Mouse (Mus musculus): Measurements from ENCODE around the gene Ptprm. TPM values are rescaled to one million over a fixed set of nuclear protein-coding genes. Genes with fewer than 3 reads are reported as not detected.
A peak's percentile ranks its signal among the peaks of the same experiment; 100 is the strongest.
"Not testable (repeated sequence)": the region's sequence is repeated elsewhere in the genome, so short reads cannot be mapped to it uniquely, and the experiment has no call there.

Gene Ptprm
- polyA plus RNA-seq, 1 experiment from 2014 or later = 5.7 TPM

DNA sequence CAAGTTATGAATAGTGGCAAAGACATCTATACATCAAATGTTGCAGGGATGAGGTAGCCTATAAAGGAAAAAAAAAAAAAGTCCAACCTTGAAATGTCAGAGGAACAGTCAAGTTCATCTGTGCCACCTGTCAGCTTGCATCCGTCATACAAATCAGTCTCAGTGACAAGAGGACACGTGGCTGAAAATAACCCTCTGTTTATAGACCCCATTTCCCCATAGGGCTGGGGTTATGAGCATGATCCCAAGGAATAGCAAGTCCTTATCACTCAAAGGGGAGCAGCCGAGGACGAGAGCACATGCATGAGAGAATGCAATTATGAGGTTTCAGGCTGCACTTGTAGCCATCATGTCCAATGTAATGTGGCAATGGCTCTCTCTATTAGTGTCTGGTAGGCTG, 482.9 kb downstream of the Ptprm start:
- no peak for ATAC-seq
- no peak overlapping the region for H3K27ac ChIP-seq
- H3K27me3 ChIP-seq = no peaks in the 10 kb centered on the region
- 84% methylated on average over 4 of the region's 4 CpGs for WGBS
- H3K4me2 ChIP-seq = no peak overlapping the region
- H3K9ac ChIP-seq = no peak overlapping the region
- no peak overlapping the region for H3K4me3 ChIP-seq
- H3K36me3 ChIP-seq (ENCODE audit: poor library complexity, severe bottlenecking) = no peaks in the 10 kb centered on the region
- peaks cover 32% of the 10 kb centered on the region for H3K4me1 ChIP-seq
- no peaks in the 10 kb centered on the region for H3K9me3 ChIP-seq (replicated peaks)

- peak; percentile 89 for ATAC-seq
- 21% methylated on average over 13 of the region's 13 CpGs for WGBS
- Histone ChIP-seq H3K4me3 (peak overlapping the region; percentile 21), H3K27me3 (no peaks in the 10 kb centered on the region), H3K4me2 (peak overlapping the region; percentile 52), H3K4me1 (peaks cover 27% of the 10 kb centered on the region), H3K27ac (peak overlapping the region; percentile 82), H3K9me3 (replicated peaks) (no peaks in the 10 kb centered on the region), H3K9ac (0 out of 2 replicates have a peak overlapping the region, but pooled peaks have one; percentile 6), H3K36me3 (ENCODE audit: poor library complexity, severe bottlenecking) (no peaks in the 10 kb centered on the region)
Measured at GRCm38 (mm10) chr17:66869581-66870002, 484.7 kb downstream of the Ptprm start.

DNA sequence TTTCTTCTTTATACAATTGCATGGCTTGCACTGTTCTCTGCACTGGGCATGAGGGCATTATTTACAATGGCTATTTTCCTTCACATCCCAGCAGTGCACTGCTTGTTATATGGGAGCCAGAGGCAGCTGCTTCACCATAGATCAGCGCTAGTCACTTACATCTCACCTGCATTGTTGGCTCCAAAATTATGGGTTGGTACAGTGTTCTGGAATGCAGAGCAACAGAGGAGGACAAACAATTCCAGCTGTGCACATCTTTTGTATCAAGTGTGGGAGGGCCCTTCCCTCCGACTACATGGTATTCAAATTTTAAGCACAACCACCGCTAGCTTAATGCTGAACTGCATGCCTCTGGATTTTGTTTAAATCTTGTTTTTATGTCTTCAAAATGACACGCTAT, 489.8 kb downstream of the Ptprm start:
- ATAC-seq = no peak
- 50% methylated on average over 4 of the region's 4 CpGs for WGBS
- H3K4me3 ChIP-seq = no peak overlapping the region

DNA sequence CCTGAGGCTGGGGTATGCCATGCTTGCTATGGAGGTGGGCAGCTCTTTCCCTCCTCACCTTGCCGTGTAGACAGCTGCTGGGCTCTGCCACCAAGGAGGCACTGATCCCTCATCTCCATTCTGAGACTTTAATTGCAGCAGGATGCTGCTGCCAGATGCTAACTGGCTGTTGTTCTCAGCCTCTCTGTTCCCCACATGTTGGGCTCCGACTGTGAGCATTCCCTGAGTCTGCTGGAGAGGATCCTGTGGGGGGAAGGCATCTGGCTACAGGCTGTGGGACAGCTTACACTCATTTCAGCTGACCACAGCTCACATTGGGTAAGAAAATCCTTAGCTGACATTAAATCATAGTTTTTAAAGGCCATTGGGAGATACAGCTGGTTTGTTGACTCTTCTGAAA, 492.7 kb downstream of the Ptprm start:
- Histone ChIP-seq H3K27ac (no peak overlapping the region), H3K36me3 (ENCODE audit: poor library complexity, severe bottlenecking) (no peaks in the 10 kb centered on the region), H3K9me3 (replicated peaks) (no peaks in the 10 kb centered on the region), H3K4me3 (no peak overlapping the region), H3K27me3 (no peaks in the 10 kb centered on the region), H3K9ac (no peak overlapping the region), H3K4me1 (no peaks in the 10 kb centered on the region; the same call in 1 of the 2 replicates), H3K4me2 (no peak overlapping the region)
- WGBS = 45% methylated on average over 2 of the region's 2 CpGs
- no peak for ATAC-seq

More for the DNA sequence above, 489.8 kb downstream of the Ptprm start:
- no peak overlapping the region for H3K9ac ChIP-seq
- H3K4me1 ChIP-seq = peaks cover 12% of the 10 kb centered on the region
- no peak overlapping the region for H3K4me2 ChIP-seq
- H3K27ac ChIP-seq = no peak overlapping the region
- no peaks in the 10 kb centered on the region for H3K9me3 ChIP-seq (replicated peaks)
- H3K27me3 ChIP-seq = no peaks in the 10 kb centered on the region
- no peaks in the 10 kb centered on the region for H3K36me3 ChIP-seq (ENCODE audit: poor library complexity, severe bottlenecking)

GRCm38 (mm10) chr17:66858757-66859156, 495.5 kb downstream of the Ptprm start:
- H3K9me3 ChIP-seq (replicated peaks) = no peaks in the 10 kb centered on the region
- no peak for ATAC-seq
- H3K27me3 ChIP-seq = no peaks in the 10 kb centered on the region
- H3K27ac ChIP-seq = no peak overlapping the region
- H3K4me2 ChIP-seq = no peak overlapping the region
- H3K36me3 ChIP-seq (ENCODE audit: poor library complexity, severe bottlenecking) = no peaks in the 10 kb centered on the region
- H3K4me1 ChIP-seq = no peaks in the 10 kb centered on the region; the same call in 1 of the 2 replicates
- H3K9ac ChIP-seq = no peak overlapping the region
- no peak overlapping the region for H3K4me3 ChIP-seq

- ATAC-seq = no peak
- no peaks in the 10 kb centered on the region for H3K27me3 ChIP-seq
- no peak overlapping the region for H3K9ac ChIP-seq
- H3K4me2 ChIP-seq = no peak overlapping the region
- H3K4me1 ChIP-seq = no peaks in the 10 kb centered on the region; the same call in 1 of the 2 replicates
- no peak overlapping the region for H3K27ac ChIP-seq
- H3K36me3 ChIP-seq (ENCODE audit: poor library complexity, severe bottlenecking) = no peaks in the 10 kb centered on the region
- WGBS = 66% methylated on average over 6 of the region's 6 CpGs
- no peak overlapping the region for H3K4me3 ChIP-seq
- H3K9me3 ChIP-seq (replicated peaks) = no peaks in the 10 kb centered on the region
Measured at GRCm38 (mm10) chr17:66852496-66852895, 501.8 kb downstream of the Ptprm start.

DNA sequence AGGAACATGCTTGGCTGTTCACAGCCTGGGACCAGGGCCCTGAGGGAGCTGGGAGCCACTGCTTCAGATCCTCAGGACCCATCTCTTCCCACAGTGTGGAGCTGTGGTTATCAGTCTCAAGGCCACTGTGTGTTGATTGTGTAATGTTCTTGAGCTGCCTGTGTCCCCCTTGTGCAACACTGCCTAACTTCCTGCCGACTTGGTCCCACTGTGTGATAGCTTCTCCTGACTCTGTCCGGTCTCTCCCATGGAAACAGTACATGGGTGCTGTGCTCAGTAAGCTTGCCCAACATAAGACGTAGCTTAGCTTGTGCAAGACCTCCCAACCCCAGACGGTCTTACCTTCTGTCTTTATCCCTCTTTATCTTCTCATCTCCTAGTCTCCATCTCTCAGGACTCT, 507.2 kb downstream of the Ptprm start:
- 94% methylated on average over 4 of the region's 4 CpGs for WGBS
- H3K4me3 ChIP-seq; H3K4me1 ChIP-seq; H3K27me3 ChIP-seq; H3K36me3 ChIP-seq (ENCODE audit: poor library complexity, severe bottlenecking); H3K27ac ChIP-seq; ATAC-seq; H3K9ac ChIP-seq; H3K9me3 ChIP-seq (replicated peaks); H3K4me2 ChIP-seq: not testable (repeated sequence)

- Histone ChIP-seq H3K27me3 (no peaks in the 10 kb centered on the region), H3K4me2 (no peak overlapping the region), H3K36me3 (ENCODE audit: poor library complexity, severe bottlenecking) (no peaks in the 10 kb centered on the region), H3K9ac (no peak overlapping the region), H3K9me3 (replicated peaks) (no peaks in the 10 kb centered on the region), H3K27ac (no peak overlapping the region), H3K4me3 (no peak overlapping the region), H3K4me1 (peaks cover 2% of the 10 kb centered on the region; the same call in 1 of the 2 replicates)
- WGBS = 84% methylated on average over 2 of the region's 2 CpGs
- no peak for ATAC-seq
Measured at GRCm38 (mm10) chr17:66822347-66822746, 531.9 kb downstream of the Ptprm start.

DNA sequence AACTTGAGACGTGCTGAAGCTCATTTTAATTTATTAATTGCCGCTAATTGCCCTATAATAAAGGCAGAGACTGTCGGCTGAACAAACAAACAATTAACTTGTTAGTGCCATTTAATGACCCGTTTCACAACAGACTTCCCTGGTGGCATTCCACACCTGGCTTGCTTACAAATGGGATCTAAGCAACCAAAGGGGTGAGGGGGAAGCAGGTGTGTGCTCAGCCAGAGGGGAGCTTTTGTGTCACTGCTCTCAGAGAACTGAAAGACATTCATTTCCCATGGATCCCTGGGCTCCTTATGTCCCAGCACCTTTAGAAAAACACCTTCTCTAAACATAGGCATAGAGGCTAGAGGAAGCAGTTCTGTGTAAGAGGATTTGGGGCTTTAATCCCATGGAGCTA, 536.9 kb downstream of the Ptprm start:
- 44% methylated on average over 4 of the region's 4 CpGs for WGBS
- H3K27ac ChIP-seq = no peak overlapping the region

GRCm38 (mm10) chr17:66815921-66816320, 538.3 kb downstream of the Ptprm start:
- no peaks in the 10 kb centered on the region for H3K36me3 ChIP-seq (ENCODE audit: poor library complexity, severe bottlenecking)
- H3K27me3 ChIP-seq = peaks cover 3% of the 10 kb centered on the region; the same call in 1 of the 2 replicates
- no peak overlapping the region for H3K9ac ChIP-seq
- no peak for ATAC-seq
- H3K4me3 ChIP-seq = no peak overlapping the region
- H3K27ac ChIP-seq = no peak overlapping the region
- peaks cover 15% of the 10 kb centered on the region for H3K4me1 ChIP-seq
- WGBS = 5% methylated on average over 2 of the region's 2 CpGs
- H3K9me3 ChIP-seq (replicated peaks) = no peaks in the 10 kb centered on the region
- no peak overlapping the region for H3K4me2 ChIP-seq

More for the DNA sequence above, 536.9 kb downstream of the Ptprm start:
- H3K36me3 ChIP-seq (ENCODE audit: poor library complexity, severe bottlenecking) = no peaks in the 10 kb centered on the region
- no peak overlapping the region for H3K4me3 ChIP-seq
- no peaks in the 10 kb centered on the region for H3K9me3 ChIP-seq (replicated peaks)
- H3K9ac ChIP-seq = no peak overlapping the region
- ATAC-seq = no peak
- H3K4me2 ChIP-seq = no peak overlapping the region
- H3K4me1 ChIP-seq = peaks cover 15% of the 10 kb centered on the region
- H3K27me3 ChIP-seq = peaks cover 3% of the 10 kb centered on the region; the same call in 1 of the 2 replicates

DNA sequence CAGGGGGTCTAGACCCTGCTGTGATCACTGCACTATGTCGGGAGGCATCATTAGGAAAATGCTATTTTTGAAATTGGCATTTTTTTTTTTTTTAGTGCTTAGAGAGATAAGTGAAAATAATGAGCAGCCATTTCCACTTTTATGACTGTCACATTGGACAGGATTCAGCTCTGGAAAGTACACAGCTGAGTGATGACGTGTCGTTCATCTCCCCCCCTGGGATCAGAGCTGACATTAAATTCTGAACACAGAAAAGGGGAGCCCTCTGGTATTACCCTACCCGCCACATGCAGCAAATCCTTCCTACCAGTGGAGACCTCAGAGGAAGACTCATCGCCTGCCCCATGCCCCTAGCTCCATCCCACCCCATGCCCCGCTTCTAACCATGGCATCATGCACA, 540.5 kb downstream of the Ptprm start:
- Histone ChIP-seq H3K4me1 (peaks cover 15% of the 10 kb centered on the region), H3K9me3 (replicated peaks) (no peaks in the 10 kb centered on the region), H3K27me3 (peaks cover 3% of the 10 kb centered on the region; the same call in 1 of the 2 replicates), H3K4me3 (no peak overlapping the region), H3K36me3 (ENCODE audit: poor library complexity, severe bottlenecking) (no peaks in the 10 kb centered on the region), H3K9ac (no peak overlapping the region), H3K27ac (no peak overlapping the region), H3K4me2 (no peak overlapping the region)
- WGBS = 76% methylated on average over 6 of the region's 6 CpGs
- no peak for ATAC-seq

GRCm38 (mm10) chr17:66813346-66813745, 540.9 kb downstream of the Ptprm start:
- 89% methylated on average over 10 of the region's 10 CpGs for WGBS

GRCm38 (mm10) chr17:66809786-66810185, 544.5 kb downstream of the Ptprm start:
- no peaks in the 10 kb centered on the region for H3K4me1 ChIP-seq
- H3K36me3 ChIP-seq (ENCODE audit: poor library complexity, severe bottlenecking) = no peaks in the 10 kb centered on the region
- H3K27ac ChIP-seq = no peak overlapping the region
- H3K27me3 ChIP-seq = no peaks in the 10 kb centered on the region; the same call in 1 of the 2 replicates
- H3K4me3 ChIP-seq = no peak overlapping the region
- ATAC-seq = no peak
- no peak overlapping the region for H3K4me2 ChIP-seq
- no peak overlapping the region for H3K9ac ChIP-seq
- no peaks in the 10 kb centered on the region for H3K9me3 ChIP-seq (replicated peaks)
- WGBS = 76% methylated on average over 5 of the region's 5 CpGs

More at GRCm38 (mm10) chr17:66813346-66813745, 540.9 kb downstream of the Ptprm start:
- Histone ChIP-seq H3K9me3 (replicated peaks) (no peaks in the 10 kb centered on the region), H3K27ac (no peak overlapping the region), H3K36me3 (ENCODE audit: poor library complexity, severe bottlenecking) (no peaks in the 10 kb centered on the region), H3K4me1 (peaks cover 15% of the 10 kb centered on the region), H3K27me3 (peaks cover 3% of the 10 kb centered on the region; the same call in 1 of the 2 replicates), H3K9ac (no peak overlapping the region), H3K4me2 (no peak overlapping the region), H3K4me3 (no peak overlapping the region)
- no peak for ATAC-seq
